Mouse (Mus musculus) retina, postnatal 1 day (tissue): ENCODE data around the gene Trim65.
A peak's percentile ranks its signal among the peaks of the same experiment; 100 is the strongest.

Source experiments
- DNase-seq: peaks from one replicate; pipeline ENCODE4 v3.0.0-alpha.2; 2012

The Trim65 gene

GRCm38 (mm10) chr11:116087194-116088130 lies 43.5 kb downstream of the Trim65 start:
- peak; percentile 90 for DNase-seq

- DNase-seq, result peak; percentile 100
These were observed 44.4 kb downstream of the Trim65 start, which contains the start of gene Wbp2 for GRCm38 (mm10) chr11:116086258-116087193. Gene Wbp2, minus strand, starts transcription at chr11:116086995.

GRCm38 (mm10) chr11:116084166-116084565 lies 46.8 kb downstream of the Trim65 start:
- no peak for DNase-seq

GRCm38 (mm10) chr11:116083096-116083672 lies 47.7 kb downstream of the Trim65 start:
- no peak for DNase-seq

- no peak for DNase-seq
These were observed 49.8 kb downstream of the Trim65 start for GRCm38 (mm10) chr11:116081081-116081480.

GRCm38 (mm10) chr11:116079511-116079910 lies 51.4 kb downstream of the Trim65 start:
- no peak for DNase-seq

GRCm38 (mm10) chr11:116078676-116079320 lies 52.1 kb downstream of the Trim65 start:
- no peak for DNase-seq

GRCm38 (mm10) chr11:116078221-116078620 lies 52.7 kb downstream of the Trim65 start:
- DNase-seq, result peak; percentile 55

- DNase-seq, result no peak
These were observed 53.3 kb downstream of the Trim65 start, which contains the start of gene Unc13d for GRCm38 (mm10) chr11:116077446-116078204. Gene Unc13d, minus strand, starts transcription at chr11:116077961.

- no peak for DNase-seq
These were observed 54.1 kb downstream of the Trim65 start for GRCm38 (mm10) chr11:116076836-116077235.

- no peak for DNase-seq
These were observed 54.7 kb downstream of the Trim65 start for GRCm38 (mm10) chr11:116076266-116076540.

- DNase-seq, result peak; percentile 38
These were observed 55.2 kb downstream of the Trim65 start for GRCm38 (mm10) chr11:116075539-116076265.

- no peak for DNase-seq
These were observed 56.4 kb downstream of the Trim65 start for GRCm38 (mm10) chr11:116074436-116074991.

GRCm38 (mm10) chr11:116072608-116073007 lies 58.3 kb downstream of the Trim65 start:
- no peak for DNase-seq
